Mouse (Mus musculus) embryonic fibroblast, embryonic 13.5 days (primary cell): Measurements from ENCODE around the gene Gm11541.

ENCODE experiments used
- CTCF ChIP-seq: IDR thresholded peaks from 2 replicates; pipeline ENCODE4 v1.5.1; 2011; ENCODE audit warnings: mild to moderate bottlenecking, control low read depth, low read length, moderate library complexity, borderline replicate concordance; ENCODE audit not compliant: insufficient read depth
- POLR2A ChIP-seq: IDR thresholded peaks from 2 replicates; pipeline ENCODE4 v1.6.1; 2011; ENCODE audit warnings: low read depth, mild to moderate bottlenecking, control low read depth, low read length, moderate library complexity

DNA sequence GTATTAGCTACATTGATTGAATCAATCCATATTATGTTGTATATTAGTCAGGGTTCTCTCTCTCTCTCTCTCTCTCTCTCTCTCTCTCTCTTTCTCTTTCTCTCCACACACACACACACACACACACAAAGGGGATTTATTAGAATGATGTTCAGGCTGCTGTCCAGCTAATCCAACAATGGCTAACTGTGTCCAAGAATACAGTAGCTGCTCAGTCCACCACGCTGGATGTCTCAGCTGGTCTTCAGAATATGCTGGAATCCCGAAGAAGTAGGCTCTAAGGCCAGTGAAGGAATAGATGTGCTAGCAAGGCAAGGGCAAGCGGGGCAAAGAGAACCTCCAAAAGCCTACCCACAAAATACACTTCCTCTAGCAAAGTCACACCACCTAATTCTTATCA, 23.0 kb upstream of the Gm11541 start:
- TF ChIP-seq CTCF (no peak), POLR2A (no peak)
